Mouse (Mus musculus): Measurements from ENCODE around the gene Prrx2. TPM values are rescaled to one million over a fixed set of nuclear protein-coding genes. Genes with fewer than 3 reads are reported as not detected.

Prrx2 gene
- polyA plus RNA-seq, 1 experiment from 2014 or later, result 47.0 TPM

DNA sequence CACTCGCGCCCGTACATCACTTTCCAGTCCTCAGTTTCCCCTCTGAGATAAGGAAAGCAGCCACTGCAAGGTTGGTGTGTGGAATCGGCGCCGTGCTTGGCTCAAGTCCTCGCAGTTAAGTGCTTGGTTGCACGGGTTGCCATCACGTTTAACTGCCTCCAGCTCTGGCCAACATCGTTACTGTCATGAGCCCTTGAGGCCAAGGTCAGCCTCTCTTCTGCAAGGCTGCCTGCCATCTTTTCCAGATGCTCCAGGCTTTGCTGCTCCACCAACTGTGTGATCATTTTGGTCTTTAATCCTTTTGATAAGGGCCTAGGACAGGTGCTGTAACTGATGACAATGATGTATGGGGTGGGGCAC is 26.5 kb upstream of the Prrx2 start:
- H3K4me3 ChIP-seq (ENCODE audit: control insufficient read depth in 1 of 2, insufficient read depth in 1 of 2, low read depth in 1 of 2, low read length in 2 of 2), result peak overlapping the region; percentile 65 to 72
- peak overlapping the region; percentile 89 for H3K9ac ChIP-seq (ENCODE audit: low read length)
- WGBS, result 1% methylated on average over 10 of the region's 10 CpGs
- no peaks in the 10 kb centered on the region for H3K9me3 ChIP-seq (ENCODE audit: control insufficient read depth, low read length)
- no peak for ATAC-seq (ENCODE audit: insufficient number of reproducible peaks, insufficient read depth, low FRiP score, low read depth)
- H3K4me2 ChIP-seq (ENCODE audit: low read length), result peak overlapping the region; percentile 88
- peaks cover 13% of the 10 kb centered on the region for H3K36me3 ChIP-seq (ENCODE audit: control insufficient read depth, insufficient read depth, low read length)
- peak overlapping the region; percentile 87 to 89 for H3K27ac ChIP-seq (replicated peaks in 1 of 2; ENCODE audit: control insufficient read depth in 1 of 2, insufficient read depth in 1 of 2, low read depth in 2 of 2, low read length in 2 of 2)
- H3K4me1 ChIP-seq (ENCODE audit: control insufficient read depth in 2 of 2, insufficient read depth in 2 of 2, low read length in 2 of 2), result peaks cover 10 to 18% of the 10 kb centered on the region in 2 experiments
- no peaks in the 10 kb centered on the region for H3K27me3 ChIP-seq (ENCODE audit: control insufficient read depth, insufficient read depth, low read length)

DNA sequence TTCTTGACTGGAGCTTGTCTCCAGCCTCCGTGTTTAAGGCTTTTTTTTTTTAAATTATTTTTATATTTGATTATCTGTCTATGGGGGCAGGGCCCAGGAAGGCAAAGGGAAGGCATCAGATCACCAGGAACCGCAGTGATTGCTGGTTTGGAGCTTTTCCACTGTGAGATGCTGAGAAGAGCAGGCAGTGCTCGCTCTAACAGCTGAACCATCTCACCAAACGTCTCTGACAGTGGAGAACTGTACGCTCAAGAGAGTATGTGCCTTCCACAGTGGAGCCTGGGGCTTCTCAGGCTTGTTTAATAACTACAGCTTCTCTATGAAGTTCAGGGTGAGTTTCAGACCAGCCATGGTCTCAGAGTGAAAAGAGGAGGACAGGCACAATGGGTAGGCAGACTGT is 25.3 kb upstream of the Prrx2 start:
- Histone ChIP-seq H3K27me3 (ENCODE audit: control insufficient read depth, insufficient read depth, low read length) (no peaks in the 10 kb centered on the region), H3K4me2 (ENCODE audit: low read length) (peak overlapping the region; percentile 24; the same call in 1 of the 2 replicates), H3K9me3 (ENCODE audit: control insufficient read depth, low read length) (no peaks in the 10 kb centered on the region), H3K27ac (replicated peaks in 1 of 2; ENCODE audit: control insufficient read depth in 1 of 2, insufficient read depth in 1 of 2, low read depth in 2 of 2, low read length in 2 of 2) (no peak overlapping the region), H3K4me1 (ENCODE audit: control insufficient read depth in 2 of 2, insufficient read depth in 2 of 2, low read length in 2 of 2) (peaks cover 10 to 18% of the 10 kb centered on the region in 2 experiments), H3K4me3 (ENCODE audit: control insufficient read depth in 1 of 2, insufficient read depth in 1 of 2, low read depth in 1 of 2, low read length in 2 of 2) (no peak overlapping the region), H3K9ac (ENCODE audit: low read length) (no peak overlapping the region), H3K36me3 (ENCODE audit: control insufficient read depth, insufficient read depth, low read length) (peaks cover 25% of the 10 kb centered on the region)
- 75% methylated on average over 5 of the region's 5 CpGs for WGBS
- ATAC-seq (ENCODE audit: insufficient number of reproducible peaks, insufficient read depth, low FRiP score, low read depth), result no peak

DNA sequence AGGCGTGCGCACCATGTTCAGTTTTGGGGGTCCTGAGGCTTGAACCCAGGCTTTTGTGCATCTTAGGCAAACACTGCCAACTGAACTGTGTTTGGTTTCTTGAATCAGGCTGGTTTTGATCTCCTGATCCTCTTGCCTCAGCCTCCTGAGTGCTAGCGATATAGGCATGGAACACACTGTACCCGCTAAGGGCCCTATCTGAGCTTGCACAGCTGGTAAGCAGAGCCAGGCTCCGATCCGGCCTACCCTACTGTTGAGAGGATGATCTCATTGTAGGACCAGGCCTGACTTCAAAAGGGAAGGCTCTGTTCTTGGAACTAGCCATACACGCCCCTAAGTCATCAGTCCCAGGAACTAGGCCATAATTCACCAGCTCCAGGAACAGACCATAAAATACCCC is 24.2 kb upstream of the Prrx2 start:
- H3K9ac ChIP-seq (ENCODE audit: low read length), result 0 out of 2 replicates have a peak overlapping the region, but pooled peaks have one; percentile 2
- no peak for ATAC-seq (ENCODE audit: insufficient number of reproducible peaks, insufficient read depth, low FRiP score, low read depth)
- WGBS, result 79% methylated on average over 7 of the region's 7 CpGs

GRCm38 (mm10) chr2:30816383-30816782 is 18.4 kb upstream of the Prrx2 start:
- no peaks in the 10 kb centered on the region for H3K4me1 ChIP-seq (ENCODE audit: control insufficient read depth in 2 of 2, insufficient read depth in 2 of 2, low read length in 2 of 2)
- no peak for ATAC-seq (ENCODE audit: insufficient number of reproducible peaks, insufficient read depth, low FRiP score, low read depth)
- H3K9me3 ChIP-seq (ENCODE audit: control insufficient read depth, low read length), result no peaks in the 10 kb centered on the region; the same call in 1 of the 2 replicates
- no peak overlapping the region for H3K9ac ChIP-seq (ENCODE audit: low read length)
- no peak overlapping the region for H3K27ac ChIP-seq (replicated peaks in 1 of 2; ENCODE audit: control insufficient read depth in 1 of 2, insufficient read depth in 1 of 2, low read depth in 2 of 2, low read length in 2 of 2)
- peaks cover 89% of the 10 kb centered on the region for H3K36me3 ChIP-seq (ENCODE audit: control insufficient read depth, insufficient read depth, low read length)
- no peak overlapping the region for H3K4me3 ChIP-seq (ENCODE audit: control insufficient read depth in 1 of 2, insufficient read depth in 1 of 2, low read depth in 1 of 2, low read length in 2 of 2)
- H3K27me3 ChIP-seq (ENCODE audit: control insufficient read depth, insufficient read depth, low read length), result no peaks in the 10 kb centered on the region
- H3K4me2 ChIP-seq (ENCODE audit: low read length), result no peak overlapping the region
- 89% methylated on average over 1 of the region's 1 CpGs for WGBS

More for the DNA sequence above, 24.2 kb upstream of the Prrx2 start:
- Histone ChIP-seq H3K4me1 (ENCODE audit: control insufficient read depth in 2 of 2, insufficient read depth in 2 of 2, low read length in 2 of 2) (peaks cover 10 to 18% of the 10 kb centered on the region in 2 experiments), H3K36me3 (ENCODE audit: control insufficient read depth, insufficient read depth, low read length) (peaks cover 36% of the 10 kb centered on the region), H3K4me3 (ENCODE audit: control insufficient read depth in 1 of 2, insufficient read depth in 1 of 2, low read depth in 1 of 2, low read length in 2 of 2) (no peak overlapping the region), H3K27ac (replicated peaks in 1 of 2; ENCODE audit: control insufficient read depth in 1 of 2, insufficient read depth in 1 of 2, low read depth in 2 of 2, low read length in 2 of 2) (no peak overlapping the region), H3K27me3 (ENCODE audit: control insufficient read depth, insufficient read depth, low read length) (no peaks in the 10 kb centered on the region), H3K9me3 (ENCODE audit: control insufficient read depth, low read length) (no peaks in the 10 kb centered on the region), H3K4me2 (ENCODE audit: low read length) (no peak overlapping the region)

DNA sequence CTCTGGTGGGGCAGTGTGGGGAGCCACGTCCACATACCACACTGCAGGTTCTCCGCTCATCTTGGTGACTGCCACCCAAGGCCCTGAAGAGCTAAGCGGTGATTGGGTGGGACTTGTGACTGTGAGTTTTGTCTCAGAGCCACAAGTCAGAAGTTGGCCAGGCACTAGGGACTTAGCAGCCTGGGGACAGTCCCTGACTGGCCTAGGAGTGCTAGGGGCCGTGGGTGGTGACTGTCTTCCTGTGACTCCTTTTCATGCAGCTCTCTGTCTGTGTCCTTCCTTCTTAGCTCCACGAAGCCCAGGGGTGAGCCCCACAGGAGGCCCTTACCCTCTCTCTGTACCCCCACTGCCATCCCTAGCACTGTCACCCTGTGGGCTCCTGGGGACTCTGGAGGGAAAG is 14.9 kb upstream of the Prrx2 start:
- Histone ChIP-seq H3K9me3 (ENCODE audit: control insufficient read depth, low read length) (no peaks in the 10 kb centered on the region; the same call in 1 of the 2 replicates), H3K4me1 (ENCODE audit: control insufficient read depth in 2 of 2, insufficient read depth in 2 of 2, low read length in 2 of 2) (peaks cover 0 to 6% of the 10 kb centered on the region in 2 experiments; a peak in 2 of 4 replicates), H3K4me2 (ENCODE audit: low read length) (no peak overlapping the region), H3K36me3 (ENCODE audit: control insufficient read depth, insufficient read depth, low read length) (peaks cover 92% of the 10 kb centered on the region), H3K27ac (replicated peaks in 1 of 2; ENCODE audit: control insufficient read depth in 1 of 2, insufficient read depth in 1 of 2, low read depth in 2 of 2, low read length in 2 of 2) (no peak overlapping the region), H3K9ac (ENCODE audit: low read length) (no peak overlapping the region), H3K27me3 (ENCODE audit: control insufficient read depth, insufficient read depth, low read length) (no peaks in the 10 kb centered on the region), H3K4me3 (ENCODE audit: control insufficient read depth in 1 of 2, insufficient read depth in 1 of 2, low read depth in 1 of 2, low read length in 2 of 2) (no peak overlapping the region)
- 89% methylated on average over 5 of the region's 5 CpGs for WGBS
- ATAC-seq (ENCODE audit: insufficient number of reproducible peaks, insufficient read depth, low FRiP score, low read depth), result no peak

- Histone ChIP-seq H3K9me3 (ENCODE audit: control insufficient read depth, low read length) (no peaks in the 10 kb centered on the region; the same call in 1 of the 2 replicates), H3K4me1 (ENCODE audit: control insufficient read depth in 2 of 2, insufficient read depth in 2 of 2, low read length in 2 of 2) (peaks cover 0 to 6% of the 10 kb centered on the region in 2 experiments; a peak in 2 of 4 replicates), H3K36me3 (ENCODE audit: control insufficient read depth, insufficient read depth, low read length) (peaks cover 92% of the 10 kb centered on the region), H3K4me2 (ENCODE audit: low read length) (no peak overlapping the region), H3K27ac (replicated peaks in 1 of 2; ENCODE audit: control insufficient read depth in 1 of 2, insufficient read depth in 1 of 2, low read depth in 2 of 2, low read length in 2 of 2) (no peak overlapping the region), H3K9ac (ENCODE audit: low read length) (no peak overlapping the region), H3K4me3 (ENCODE audit: control insufficient read depth in 1 of 2, insufficient read depth in 1 of 2, low read depth in 1 of 2, low read length in 2 of 2) (no peak overlapping the region), H3K27me3 (ENCODE audit: control insufficient read depth, insufficient read depth, low read length) (no peaks in the 10 kb centered on the region)
- ATAC-seq (ENCODE audit: insufficient number of reproducible peaks, insufficient read depth, low FRiP score, low read depth), result no peak
- WGBS, result 89% methylated on average over 3 of the region's 3 CpGs
Measured at GRCm38 (mm10) chr2:30821073-30821472, 13.7 kb upstream of the Prrx2 start.

GRCm38 (mm10) chr2:30822460-30822859 is 12.3 kb upstream of the Prrx2 start:
- H3K27me3 ChIP-seq (ENCODE audit: control insufficient read depth, insufficient read depth, low read length), result no peaks in the 10 kb centered on the region
- no peak for ATAC-seq (ENCODE audit: insufficient number of reproducible peaks, insufficient read depth, low FRiP score, low read depth)
- H3K4me1 ChIP-seq (ENCODE audit: control insufficient read depth in 2 of 2, insufficient read depth in 2 of 2, low read length in 2 of 2), result peaks cover 6 to 16% of the 10 kb centered on the region in 2 experiments
- H3K9ac ChIP-seq (ENCODE audit: low read length), result no peak overlapping the region
- H3K36me3 ChIP-seq (ENCODE audit: control insufficient read depth, insufficient read depth, low read length), result peaks cover 89% of the 10 kb centered on the region
- H3K9me3 ChIP-seq (ENCODE audit: control insufficient read depth, low read length), result no peaks in the 10 kb centered on the region; the same call in 1 of the 2 replicates
- no peak overlapping the region for H3K4me3 ChIP-seq (ENCODE audit: control insufficient read depth in 1 of 2, insufficient read depth in 1 of 2, low read depth in 1 of 2, low read length in 2 of 2)
- no peak overlapping the region for H3K4me2 ChIP-seq (ENCODE audit: low read length)
- no peak overlapping the region for H3K27ac ChIP-seq (replicated peaks in 1 of 2; ENCODE audit: control insufficient read depth in 1 of 2, insufficient read depth in 1 of 2, low read depth in 2 of 2, low read length in 2 of 2)
- 93% methylated on average over 8 of the region's 8 CpGs for WGBS
